Mouse (Mus musculus): ENCODE measurements around the gene Ugp2. TPM values are rescaled to one million over a fixed set of nuclear protein-coding genes. Genes with fewer than 3 reads are reported as not detected.

Ugp2 gene
- polyA plus RNA-seq, 1 experiment from 2014 or later: 74.6 TPM

DNA sequence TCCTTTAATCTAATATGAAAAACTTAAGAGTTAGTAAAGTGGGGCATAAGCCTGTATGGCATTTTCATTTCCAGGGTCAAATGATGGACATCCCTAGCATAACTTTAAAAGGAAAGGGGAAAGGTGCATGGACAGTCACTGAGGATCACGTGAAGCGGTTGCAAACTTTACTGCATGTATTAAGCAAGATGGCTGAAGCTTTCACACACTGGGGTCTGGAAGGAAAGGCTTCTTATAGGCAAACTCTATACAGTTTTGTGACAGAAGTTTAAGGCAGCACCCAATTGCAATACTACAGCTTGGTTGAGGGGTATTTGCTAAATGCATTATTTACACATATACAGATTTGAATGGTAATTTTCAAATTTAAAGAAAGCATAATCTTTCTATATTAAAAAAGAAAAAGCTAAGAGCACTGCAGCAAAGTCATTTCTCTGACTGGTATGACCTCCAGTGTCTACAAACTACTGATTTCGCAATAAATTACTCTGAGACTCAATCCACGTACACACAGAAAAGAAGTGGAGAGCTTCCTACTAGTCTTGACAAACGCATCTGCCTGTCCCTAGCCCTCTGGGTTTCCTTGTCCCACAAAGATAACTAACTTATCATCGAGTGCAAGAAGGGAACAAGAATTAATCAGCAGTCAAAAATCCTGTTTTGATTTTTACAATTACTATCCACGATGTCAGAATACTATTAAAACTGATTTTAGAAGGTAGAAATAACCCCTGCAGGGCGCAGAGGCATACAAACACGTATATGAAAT is 1.6 kb downstream of the Ugp2 start:
- H3K9ac ChIP-seq: peak overlapping the region; percentile 91
- no peaks in the 10 kb centered on the region for H3K9me3 ChIP-seq
- no peaks in the 10 kb centered on the region for H3K27me3 ChIP-seq
- H3K4me1 ChIP-seq (replicated peaks): peaks cover 20% of the 10 kb centered on the region
- WGBS: 22% methylated on average over 9 of the region's 9 CpGs
- H3K4me2 ChIP-seq: peak overlapping the region; percentile 72
- H3K36me3 ChIP-seq: no peaks in the 10 kb centered on the region
- peak overlapping the region; percentile 90 for H3K27ac ChIP-seq (replicated peaks)
- peak overlapping the region; percentile 92 for H3K4me3 ChIP-seq
- ATAC-seq (ENCODE audit: low FRiP score, low read depth): no peak

DNA sequence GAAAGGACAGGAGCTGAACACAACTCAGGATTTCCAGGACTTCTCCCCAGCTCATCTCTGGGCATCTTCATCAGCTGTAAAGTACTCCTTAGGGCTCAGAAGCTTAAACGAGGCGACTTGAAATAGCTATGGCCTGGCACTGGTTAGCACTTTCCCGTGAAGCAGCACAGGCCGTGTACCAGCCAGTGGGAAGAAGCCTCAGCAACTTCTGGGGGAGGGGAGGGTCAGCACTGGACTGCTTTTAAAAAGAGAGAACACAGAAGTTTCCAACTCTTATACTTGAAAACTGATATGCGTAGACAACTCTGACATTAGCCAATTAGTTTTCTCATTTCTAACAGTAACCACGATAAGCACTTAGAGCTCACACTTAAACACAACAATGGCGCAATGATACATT is 2.5 kb downstream of the Ugp2 start:
- no peak for ATAC-seq (ENCODE audit: low FRiP score, low read depth)
- Histone ChIP-seq H3K9me3 (no peaks in the 10 kb centered on the region), H3K27me3 (no peaks in the 10 kb centered on the region), H3K36me3 (no peaks in the 10 kb centered on the region), H3K27ac (replicated peaks) (no peak overlapping the region), H3K4me1 (replicated peaks) (peaks cover 20% of the 10 kb centered on the region), H3K9ac (no peak overlapping the region), H3K4me2 (peak overlapping the region; percentile 72), H3K4me3 (peak overlapping the region; percentile 92)
- WGBS: 47% methylated on average over 7 of the region's 7 CpGs

DNA sequence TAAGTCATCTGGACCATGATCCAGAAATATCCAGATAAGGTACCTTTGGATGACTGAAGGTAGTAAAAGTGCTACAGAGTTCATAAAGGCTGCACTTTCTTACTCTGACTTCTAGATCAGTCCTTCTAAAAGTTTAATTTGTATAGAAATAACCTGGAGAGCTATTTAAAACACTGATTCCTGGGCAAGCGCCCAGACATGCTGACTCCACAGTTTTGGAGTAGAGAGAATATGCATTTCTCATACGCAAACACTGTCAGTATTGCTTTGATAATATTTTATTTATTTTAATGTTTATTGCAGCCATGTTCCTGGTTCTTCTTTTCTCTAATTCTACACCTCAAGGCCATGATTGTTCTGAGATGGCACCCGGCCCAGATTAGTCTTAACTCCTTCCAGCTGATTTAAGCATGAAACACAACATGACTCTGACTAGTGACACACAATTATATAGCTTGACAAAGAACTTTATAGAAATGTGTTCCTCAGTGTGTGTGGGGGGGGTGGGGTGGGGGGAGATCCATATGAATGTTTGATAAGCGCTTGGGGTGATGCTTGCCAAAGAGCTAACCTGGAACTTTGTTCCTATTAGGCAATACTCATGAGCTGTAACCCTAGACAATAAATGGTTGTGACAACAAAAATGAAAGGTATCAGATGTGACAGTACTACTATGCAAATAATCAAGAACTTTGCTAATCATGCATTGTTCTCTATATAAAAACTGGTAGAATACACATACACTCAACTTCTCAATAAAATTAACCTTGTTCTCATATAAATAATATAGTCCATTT is 7.7 kb downstream of the Ugp2 start:
- H3K36me3 ChIP-seq: no peaks in the 10 kb centered on the region
- WGBS: 84% methylated on average over 4 of the region's 4 CpGs
- no peaks in the 10 kb centered on the region for H3K27me3 ChIP-seq
- peaks cover 1% of the 10 kb centered on the region; the same call in 1 of the 2 replicates for H3K4me1 ChIP-seq (replicated peaks)
- no peak overlapping the region for H3K4me3 ChIP-seq
- H3K9ac ChIP-seq: no peak overlapping the region
- H3K4me2 ChIP-seq: no peak overlapping the region
- H3K27ac ChIP-seq (replicated peaks): no peak overlapping the region
- no peaks in the 10 kb centered on the region for H3K9me3 ChIP-seq
- ATAC-seq (ENCODE audit: low FRiP score, low read depth): no peak

DNA sequence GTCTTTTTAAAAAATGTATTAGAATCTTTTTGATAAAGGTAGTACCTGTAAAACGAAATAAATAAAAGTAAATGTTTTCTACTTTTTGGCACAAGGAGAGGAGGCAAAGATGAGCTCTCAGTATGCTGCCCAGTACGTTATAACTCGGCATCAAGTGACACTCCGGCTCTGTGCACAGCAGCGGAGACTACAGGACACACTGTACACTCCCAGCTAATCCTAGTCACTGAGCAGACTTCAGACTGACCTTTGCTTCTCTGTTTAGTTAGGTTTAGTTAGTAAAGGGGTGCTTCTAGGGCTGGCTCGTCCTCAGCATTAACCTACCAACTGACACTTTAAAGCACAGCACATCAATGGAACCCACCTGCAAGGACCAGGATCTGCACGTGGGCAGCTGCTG is 19.7 kb downstream of the Ugp2 start:
- Histone ChIP-seq H3K9me3 (no peaks in the 10 kb centered on the region), H3K4me2 (no peak overlapping the region), H3K27me3 (no peaks in the 10 kb centered on the region), H3K9ac (no peak overlapping the region), H3K27ac (replicated peaks) (no peak overlapping the region), H3K4me1 (replicated peaks) (no peaks in the 10 kb centered on the region), H3K36me3 (peaks cover 12% of the 10 kb centered on the region), H3K4me3 (no peak overlapping the region)
- no peak for ATAC-seq (ENCODE audit: low FRiP score, low read depth)
- WGBS: 95% methylated on average over 7 of the region's 7 CpGs

DNA sequence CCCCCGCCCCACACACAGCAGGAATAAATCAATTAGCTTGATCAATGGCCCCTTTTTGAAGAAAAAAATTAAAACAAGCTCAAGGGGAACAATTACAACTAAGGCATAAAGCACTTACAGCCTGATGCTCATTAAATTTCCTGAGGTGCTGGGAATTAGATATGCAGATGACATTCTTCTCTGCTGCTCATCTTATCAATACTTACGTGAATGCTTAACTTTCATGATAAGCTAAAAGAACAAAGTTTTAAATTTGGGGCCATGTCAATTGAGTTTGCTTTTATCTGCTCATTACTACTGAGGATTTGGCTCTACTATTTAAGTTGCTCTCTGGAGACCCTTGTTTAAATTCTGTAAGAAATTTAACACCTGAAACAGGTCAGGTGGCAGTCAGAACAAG is 22.1 kb downstream of the Ugp2 start:
- Histone ChIP-seq H3K4me3 (no peak overlapping the region), H3K27me3 (no peaks in the 10 kb centered on the region), H3K9me3 (no peaks in the 10 kb centered on the region), H3K27ac (replicated peaks) (no peak overlapping the region), H3K9ac (no peak overlapping the region), H3K36me3 (peaks cover 19% of the 10 kb centered on the region), H3K4me2 (no peak overlapping the region), H3K4me1 (replicated peaks) (no peaks in the 10 kb centered on the region)
- no peak for ATAC-seq (ENCODE audit: low FRiP score, low read depth)
- 74% methylated on average over 2 of the region's 2 CpGs for WGBS

DNA sequence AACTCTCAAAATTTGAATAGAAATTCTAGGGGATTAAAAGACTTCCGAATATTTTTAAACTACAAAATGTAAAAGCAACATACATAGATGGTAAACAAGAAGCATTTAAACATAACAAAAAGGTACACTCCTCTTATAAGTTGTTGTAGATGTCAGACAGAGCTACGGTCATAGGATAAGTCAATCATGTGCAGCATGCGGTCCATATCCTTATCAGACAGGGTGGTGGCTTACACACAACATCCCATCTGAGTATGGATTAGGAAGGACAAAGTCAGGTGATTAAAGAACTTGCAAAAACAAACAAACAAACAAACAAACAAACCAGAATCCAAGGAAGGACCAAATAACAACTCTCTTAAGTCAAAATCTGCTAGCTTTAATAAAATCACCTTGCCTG is 25.0 kb downstream of the Ugp2 start:
- Histone ChIP-seq H3K4me3 (no peak overlapping the region), H3K27me3 (no peaks in the 10 kb centered on the region), H3K4me1 (replicated peaks) (no peaks in the 10 kb centered on the region), H3K36me3 (peaks cover 11% of the 10 kb centered on the region), H3K4me2 (no peak overlapping the region), H3K27ac (replicated peaks) (no peak overlapping the region), H3K9me3 (no peaks in the 10 kb centered on the region), H3K9ac (no peak overlapping the region)
- WGBS: 97% methylated on average over 3 of the region's 3 CpGs
- ATAC-seq (ENCODE audit: low FRiP score, low read depth): no peak

DNA sequence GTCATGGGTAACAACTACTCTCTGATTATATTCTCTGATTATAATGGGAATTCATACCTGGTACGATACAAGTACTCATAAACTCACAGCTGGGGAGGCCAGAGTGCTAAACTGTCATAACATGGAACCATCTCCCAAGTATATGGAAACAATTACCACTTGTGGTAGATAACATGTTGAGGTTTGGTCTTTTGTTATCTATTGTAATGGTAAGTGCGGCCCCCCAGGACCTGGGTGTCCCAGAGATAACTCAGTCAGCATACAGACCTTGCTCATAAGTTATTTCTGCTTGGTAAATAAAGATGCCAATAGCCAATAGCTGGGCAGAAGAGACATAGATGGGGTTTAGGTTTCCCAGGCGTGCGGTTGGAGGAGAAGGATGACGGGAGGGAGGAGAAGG is 27.5 kb downstream of the Ugp2 start:
- Histone ChIP-seq H3K36me3 (peaks cover 11% of the 10 kb centered on the region), H3K4me2 (no peak overlapping the region), H3K4me3 (no peak overlapping the region), H3K9ac (no peak overlapping the region), H3K27me3 (no peaks in the 10 kb centered on the region), H3K4me1 (replicated peaks) (no peaks in the 10 kb centered on the region), H3K9me3 (no peaks in the 10 kb centered on the region), H3K27ac (replicated peaks) (no peak overlapping the region)
- 97% methylated on average over 5 of the region's 5 CpGs for WGBS
- ATAC-seq (ENCODE audit: low FRiP score, low read depth): no peak

DNA sequence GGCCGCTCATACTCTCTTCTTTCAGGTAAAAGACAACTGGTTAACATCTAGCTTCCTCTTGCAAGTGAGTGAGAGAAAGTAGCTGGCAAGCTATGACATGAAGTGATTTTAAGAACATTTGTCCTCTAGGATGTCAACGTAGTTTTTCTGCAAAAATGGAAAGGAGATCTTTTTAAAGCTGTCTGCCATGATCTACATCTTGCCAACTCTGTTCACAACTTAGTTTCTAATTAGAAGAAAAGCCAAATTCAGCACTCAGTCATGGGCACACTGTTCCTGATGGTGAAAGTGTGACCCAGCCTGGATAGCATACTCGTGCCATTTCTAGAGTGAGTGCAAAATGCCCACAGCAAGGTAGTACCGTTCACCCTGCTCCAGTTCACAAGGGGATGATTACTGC is 31.9 kb downstream of the Ugp2 start:
- WGBS: 90% methylated on average over 4 of the region's 4 CpGs

DNA sequence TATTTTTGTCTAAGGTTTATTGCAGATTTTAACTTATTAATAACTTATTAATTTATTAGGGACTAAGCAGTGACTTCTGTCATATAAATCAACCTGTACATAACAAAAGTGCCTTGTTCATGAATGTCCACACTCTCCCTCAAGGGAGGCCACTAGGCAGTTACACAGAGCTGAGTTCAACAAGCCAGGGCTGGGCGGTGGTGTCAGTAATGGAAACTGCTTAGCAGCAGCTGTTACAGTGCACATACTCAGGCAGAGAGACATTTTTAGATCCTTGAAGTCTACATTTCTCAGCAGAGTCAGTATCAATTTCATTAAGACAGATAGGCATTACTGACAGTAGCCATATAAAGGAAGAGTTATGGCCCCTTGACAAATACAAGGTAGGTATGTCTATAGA is 33.1 kb downstream of the Ugp2 start:
- no peak overlapping the region for H3K9ac ChIP-seq
- peaks cover 9% of the 10 kb centered on the region for H3K36me3 ChIP-seq
- no peaks in the 10 kb centered on the region for H3K4me1 ChIP-seq (replicated peaks)
- no peaks in the 10 kb centered on the region for H3K27me3 ChIP-seq
- no peak overlapping the region for H3K27ac ChIP-seq (replicated peaks)
- no peak for ATAC-seq (ENCODE audit: low FRiP score, low read depth)
- 90% methylated on average over 1 of the region's 1 CpGs for WGBS
- no peak overlapping the region for H3K4me3 ChIP-seq
- no peaks in the 10 kb centered on the region for H3K9me3 ChIP-seq
- no peak overlapping the region for H3K4me2 ChIP-seq

More for the DNA sequence above, 31.9 kb downstream of the Ugp2 start:
- no peak overlapping the region for H3K27ac ChIP-seq (replicated peaks)
- H3K4me3 ChIP-seq: no peak overlapping the region
- H3K4me1 ChIP-seq (replicated peaks): no peaks in the 10 kb centered on the region
- peaks cover 4% of the 10 kb centered on the region; the same call in 1 of the 2 replicates for H3K36me3 ChIP-seq
- H3K9ac ChIP-seq: no peak overlapping the region
- H3K4me2 ChIP-seq: no peak overlapping the region
- no peak for ATAC-seq (ENCODE audit: low FRiP score, low read depth)
- H3K9me3 ChIP-seq: no peaks in the 10 kb centered on the region
- no peaks in the 10 kb centered on the region for H3K27me3 ChIP-seq

DNA sequence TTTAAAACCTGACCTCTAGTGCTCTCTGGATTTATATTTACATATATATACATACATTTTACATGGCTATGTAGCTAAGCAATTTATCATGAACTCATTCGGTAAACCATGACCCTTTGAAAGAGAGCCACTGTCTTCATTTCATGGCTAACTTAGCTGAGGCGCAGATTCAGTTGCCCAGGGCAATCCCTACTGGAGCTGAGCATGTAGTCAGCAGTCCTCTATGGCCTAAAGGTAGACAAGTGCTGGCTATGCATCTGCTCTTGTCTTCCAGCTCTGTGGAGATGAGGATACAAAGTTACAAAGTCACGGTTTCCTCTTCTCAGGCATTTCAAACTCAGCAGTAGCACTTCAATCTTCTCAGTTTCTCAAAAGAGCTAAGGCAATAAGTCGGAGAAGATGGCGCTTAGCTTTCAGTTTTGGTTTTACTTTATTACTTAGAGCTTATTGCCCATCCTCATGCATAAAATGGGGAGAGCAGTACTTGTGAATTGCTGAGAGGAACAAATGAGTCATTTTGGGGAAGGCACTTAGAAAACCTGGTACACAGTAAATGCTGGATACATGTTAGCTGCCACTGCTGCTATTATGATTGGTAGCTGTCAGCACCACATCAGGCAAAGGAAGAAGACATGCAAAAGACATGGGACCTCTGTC is 38.2 kb downstream of the Ugp2 start:
- no peak overlapping the region for H3K4me2 ChIP-seq
- no peak for ATAC-seq (ENCODE audit: low FRiP score, low read depth)
- no peaks in the 10 kb centered on the region for H3K4me1 ChIP-seq (replicated peaks)
- peaks cover 37% of the 10 kb centered on the region for H3K36me3 ChIP-seq
- H3K9ac ChIP-seq: no peak overlapping the region
- no peaks in the 10 kb centered on the region for H3K27me3 ChIP-seq
- H3K27ac ChIP-seq (replicated peaks): no peak overlapping the region
- H3K9me3 ChIP-seq: no peaks in the 10 kb centered on the region
- no peak overlapping the region for H3K4me3 ChIP-seq
- WGBS: 90% methylated on average over 5 of the region's 5 CpGs

DNA sequence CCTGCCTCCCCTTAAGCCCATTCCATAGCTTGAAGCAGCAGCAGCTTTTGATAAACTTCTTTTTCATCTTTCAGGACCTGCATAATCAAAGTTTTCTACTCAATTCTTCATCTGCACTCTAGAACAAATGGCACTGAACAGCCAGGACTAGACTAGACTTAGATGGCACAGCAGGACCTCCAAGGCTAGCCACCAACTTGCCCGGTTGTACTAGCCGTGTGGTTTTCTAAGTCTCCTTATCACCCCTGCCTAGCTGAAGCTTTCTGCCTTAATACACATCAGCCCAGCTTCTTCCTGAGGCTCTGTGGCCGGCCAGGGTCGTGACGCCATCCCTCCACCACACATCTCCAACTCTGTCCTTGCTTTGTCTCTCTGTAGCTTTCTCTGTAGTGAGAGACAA is 42.9 kb downstream of the Ugp2 start:
- H3K4me2 ChIP-seq: no peak overlapping the region
- no peaks in the 10 kb centered on the region for H3K9me3 ChIP-seq
- WGBS: 90% methylated on average over 5 of the region's 5 CpGs
- no peaks in the 10 kb centered on the region for H3K27me3 ChIP-seq
- peaks cover 49% of the 10 kb centered on the region for H3K36me3 ChIP-seq
- no peaks in the 10 kb centered on the region for H3K4me1 ChIP-seq (replicated peaks)
- no peak overlapping the region for H3K4me3 ChIP-seq
- no peak overlapping the region for H3K9ac ChIP-seq
- no peak for ATAC-seq (ENCODE audit: low FRiP score, low read depth)
- no peak overlapping the region for H3K27ac ChIP-seq (replicated peaks)

DNA sequence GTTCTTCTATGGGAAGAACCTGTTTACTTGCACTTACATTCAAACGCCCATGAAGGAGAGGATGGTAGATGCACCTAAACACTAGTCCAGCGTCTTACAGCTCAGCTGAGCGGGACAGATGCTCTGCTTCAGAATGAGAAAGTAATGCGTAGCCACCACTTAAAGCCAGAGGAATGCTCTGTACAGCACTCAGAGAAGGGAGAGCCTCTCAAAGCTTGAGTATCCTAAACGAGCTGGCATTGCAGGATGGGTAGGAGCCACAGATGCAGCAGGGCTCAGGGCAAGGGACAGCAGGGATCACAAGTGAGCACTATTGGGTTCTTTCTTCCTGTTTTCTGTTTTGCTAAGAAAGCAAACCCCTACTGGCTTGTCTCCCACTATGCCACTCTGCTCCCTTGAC is 43.5 kb downstream of the Ugp2 start:
- no peak overlapping the region for H3K4me3 ChIP-seq
- ATAC-seq (ENCODE audit: low FRiP score, low read depth): no peak
- no peaks in the 10 kb centered on the region for H3K9me3 ChIP-seq
- no peaks in the 10 kb centered on the region for H3K4me1 ChIP-seq (replicated peaks)
- H3K36me3 ChIP-seq: peaks cover 44% of the 10 kb centered on the region
- H3K9ac ChIP-seq: no peak overlapping the region
- no peak overlapping the region for H3K4me2 ChIP-seq
- no peaks in the 10 kb centered on the region for H3K27me3 ChIP-seq
- WGBS: 94% methylated on average over 5 of the region's 5 CpGs
- no peak overlapping the region for H3K27ac ChIP-seq (replicated peaks)
